Mouse (Mus musculus) urinary bladder, postnatal 25 days (tissue): ENCODE results near the gene Atp11b.

Source experiments
- DNase-seq: peaks from one replicate; pipeline ENCODE4 v3.0.0; 2022; ENCODE audit warnings: low spot score

Gene Atp11b

GRCm38 (mm10) chr3:35779748-35780147, 25.8 kb downstream of the Atp11b start:
- no peak for DNase-seq

GRCm38 (mm10) chr3:35802040-35802439, 48.1 kb downstream of the Atp11b start:
- no peak for DNase-seq

- no peak for DNase-seq
These were observed 66.0 kb downstream of the Atp11b start for GRCm38 (mm10) chr3:35819887-35820286.

GRCm38 (mm10) chr3:35822036-35822435, 68.1 kb downstream of the Atp11b start:
- no peak for DNase-seq

GRCm38 (mm10) chr3:35849326-35849725, 95.4 kb downstream of the Atp11b start:
- DNase-seq: no peak

GRCm38 (mm10) chr3:35883267-35883666, 129.4 kb downstream of the Atp11b start:
- DNase-seq: no peak

- no peak for DNase-seq
These were observed 135.6 kb downstream of the Atp11b start for GRCm38 (mm10) chr3:35889531-35889930.

- no peak for DNase-seq
These were observed 137.2 kb downstream of the Atp11b start for GRCm38 (mm10) chr3:35891123-35891522.

- DNase-seq: no peak
These were observed 139.2 kb downstream of the Atp11b start for GRCm38 (mm10) chr3:35893156-35893555.

- no peak for DNase-seq
These were observed 144.0 kb downstream of the Atp11b start for GRCm38 (mm10) chr3:35897900-35898299.

- no peak for DNase-seq
These were observed 145.2 kb downstream of the Atp11b start for GRCm38 (mm10) chr3:35899109-35899508.

GRCm38 (mm10) chr3:35900555-35901204, 146.8 kb downstream of the Atp11b start:
- DNase-seq: no peak
